Mouse (Mus musculus): ENCODE data around the gene Gper1. TPM values are rescaled to one million over a fixed set of nuclear protein-coding genes. Genes with fewer than 3 reads are reported as not detected.

Gene Gper1
- polyA plus RNA-seq, 1 experiment from 2014 or later, result 7.2 TPM

- ATAC-seq (ENCODE audit: low FRiP score, low read depth), result no peak
- Histone ChIP-seq H3K4me1 (peaks cover 32% of the 10 kb centered on the region), H3K27me3 (replicated peaks) (no peaks in the 10 kb centered on the region), H3K36me3 (peaks cover 6% of the 10 kb centered on the region), H3K9ac (no peak overlapping the region), H3K27ac (no peak overlapping the region), H3K4me3 (no peak overlapping the region), H3K4me2 (replicated peaks) (no peak overlapping the region), H3K9me3 (no peaks in the 10 kb centered on the region)
- WGBS, result 86% methylated on average over 9 of the region's 9 CpGs
Observed at GRCm38 (mm10) chr5:139425198-139425597, 2.2 kb downstream of the Gper1 start.

DNA sequence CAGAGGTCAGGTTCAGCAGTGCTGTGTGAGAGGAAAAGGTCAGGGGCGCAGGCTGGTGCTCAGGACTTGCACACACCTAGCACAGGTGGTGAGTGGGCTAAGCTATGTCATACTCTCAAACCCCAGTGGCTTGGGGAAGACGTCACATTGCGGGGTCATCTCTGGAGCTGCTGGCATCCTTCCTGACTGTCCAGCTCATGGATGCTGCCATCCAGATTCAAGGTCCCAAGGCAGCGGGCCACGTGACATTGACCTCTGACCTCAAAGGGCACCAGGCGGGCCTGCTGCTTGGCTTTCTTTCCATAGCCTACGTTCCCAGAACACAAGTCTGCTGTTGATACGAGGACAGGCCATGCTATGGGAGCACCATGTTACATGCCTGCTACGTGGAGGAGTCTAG is 4.0 kb downstream of the Gper1 start:
- H3K4me1 ChIP-seq, result peaks cover 46% of the 10 kb centered on the region
- WGBS, result 81% methylated on average over 9 of the region's 9 CpGs

DNA sequence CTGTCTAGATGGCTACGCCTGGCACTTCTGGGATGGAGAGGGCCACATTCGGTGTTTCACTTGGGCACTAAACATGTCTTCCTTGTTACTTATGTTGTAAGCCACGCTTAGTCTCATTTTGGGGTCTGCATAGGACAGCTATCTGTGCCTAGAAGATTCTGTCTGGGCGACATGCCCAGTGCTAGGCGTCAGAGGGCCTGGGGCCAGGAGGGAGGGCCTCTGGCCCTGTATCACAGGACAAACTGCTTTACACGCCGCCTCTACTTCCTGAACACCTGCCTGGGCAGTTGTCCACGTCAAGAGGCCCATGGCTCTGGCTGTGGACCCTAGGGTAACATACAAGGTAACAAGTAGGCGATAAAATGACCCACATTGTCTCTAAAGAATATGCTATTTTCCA is 5.0 kb downstream of the Gper1 start:
- ATAC-seq (ENCODE audit: low FRiP score, low read depth), result no peak
- peaks cover 48% of the 10 kb centered on the region for H3K4me1 ChIP-seq
- WGBS, result 87% methylated on average over 9 of the region's 9 CpGs

More for the DNA sequence above, 4.0 kb downstream of the Gper1 start:
- Histone ChIP-seq H3K9me3 (no peaks in the 10 kb centered on the region), H3K9ac (no peak overlapping the region), H3K4me2 (replicated peaks) (no peak overlapping the region), H3K27ac (no peak overlapping the region), H3K36me3 (peaks cover 6% of the 10 kb centered on the region), H3K27me3 (replicated peaks) (no peaks in the 10 kb centered on the region), H3K4me3 (no peak overlapping the region)
- no peak for ATAC-seq (ENCODE audit: low FRiP score, low read depth)

DNA sequence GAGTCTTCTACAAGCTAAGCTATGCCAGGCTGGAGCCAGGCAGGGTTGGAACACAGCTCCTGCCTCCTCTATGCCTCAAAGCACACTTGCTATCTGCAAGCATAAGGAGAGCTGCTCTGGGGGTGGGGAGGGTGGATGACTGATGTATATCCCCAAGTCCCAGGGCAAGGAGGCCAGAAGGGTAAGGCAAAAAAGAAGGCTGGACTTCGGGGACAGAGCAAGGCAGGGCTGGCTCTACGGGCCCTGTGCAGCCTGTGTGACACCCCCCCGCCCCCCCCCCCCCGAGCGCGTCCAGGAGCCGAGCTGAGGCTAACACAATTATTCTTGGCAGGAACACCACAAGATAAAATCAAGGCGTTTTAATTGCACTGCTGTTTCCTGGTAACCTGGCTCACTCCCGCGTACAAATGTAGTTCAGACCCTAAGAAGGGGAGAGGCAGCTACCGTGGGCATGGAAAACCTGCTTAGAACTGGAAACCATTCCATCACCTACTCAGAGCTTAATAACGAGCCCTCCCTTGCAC is 6.9 kb downstream of the Gper1 start:
- Histone ChIP-seq H3K4me2 (replicated peaks) (no peak overlapping the region), H3K9ac (0 out of 2 replicates have a peak overlapping the region, but pooled peaks have one; percentile 3), H3K9me3 (no peaks in the 10 kb centered on the region), H3K4me1 (peaks cover 56% of the 10 kb centered on the region), H3K27ac (peak overlapping the region; percentile 7; the same call in 1 of the 2 replicates), H3K4me3 (no peak overlapping the region), H3K27me3 (replicated peaks) (no peaks in the 10 kb centered on the region), H3K36me3 (peaks cover 6% of the 10 kb centered on the region)
- 47% methylated on average over 12 of the region's 12 CpGs for WGBS
- no peak for ATAC-seq (ENCODE audit: low FRiP score, low read depth)

More for the DNA sequence above, 5.0 kb downstream of the Gper1 start:
- no peak overlapping the region for H3K9ac ChIP-seq
- H3K4me2 ChIP-seq (replicated peaks), result no peak overlapping the region
- no peaks in the 10 kb centered on the region for H3K9me3 ChIP-seq
- no peaks in the 10 kb centered on the region for H3K27me3 ChIP-seq (replicated peaks)
- peaks cover 6% of the 10 kb centered on the region for H3K36me3 ChIP-seq
- H3K27ac ChIP-seq, result no peak overlapping the region
- no peak overlapping the region for H3K4me3 ChIP-seq

GRCm38 (mm10) chr5:139432333-139432732 is 9.4 kb downstream of the Gper1 start:
- H3K27me3 ChIP-seq (replicated peaks), result no peaks in the 10 kb centered on the region
- H3K36me3 ChIP-seq, result no peaks in the 10 kb centered on the region
- H3K4me2 ChIP-seq (replicated peaks), result no peak overlapping the region
- no peaks in the 10 kb centered on the region for H3K9me3 ChIP-seq
- H3K4me1 ChIP-seq, result peaks cover 69% of the 10 kb centered on the region
- H3K27ac ChIP-seq, result no peak overlapping the region
- WGBS, result 58% methylated on average over 6 of the region's 6 CpGs
- no peak for ATAC-seq (ENCODE audit: low FRiP score, low read depth)
- no peak overlapping the region for H3K4me3 ChIP-seq
- no peak overlapping the region for H3K9ac ChIP-seq

DNA sequence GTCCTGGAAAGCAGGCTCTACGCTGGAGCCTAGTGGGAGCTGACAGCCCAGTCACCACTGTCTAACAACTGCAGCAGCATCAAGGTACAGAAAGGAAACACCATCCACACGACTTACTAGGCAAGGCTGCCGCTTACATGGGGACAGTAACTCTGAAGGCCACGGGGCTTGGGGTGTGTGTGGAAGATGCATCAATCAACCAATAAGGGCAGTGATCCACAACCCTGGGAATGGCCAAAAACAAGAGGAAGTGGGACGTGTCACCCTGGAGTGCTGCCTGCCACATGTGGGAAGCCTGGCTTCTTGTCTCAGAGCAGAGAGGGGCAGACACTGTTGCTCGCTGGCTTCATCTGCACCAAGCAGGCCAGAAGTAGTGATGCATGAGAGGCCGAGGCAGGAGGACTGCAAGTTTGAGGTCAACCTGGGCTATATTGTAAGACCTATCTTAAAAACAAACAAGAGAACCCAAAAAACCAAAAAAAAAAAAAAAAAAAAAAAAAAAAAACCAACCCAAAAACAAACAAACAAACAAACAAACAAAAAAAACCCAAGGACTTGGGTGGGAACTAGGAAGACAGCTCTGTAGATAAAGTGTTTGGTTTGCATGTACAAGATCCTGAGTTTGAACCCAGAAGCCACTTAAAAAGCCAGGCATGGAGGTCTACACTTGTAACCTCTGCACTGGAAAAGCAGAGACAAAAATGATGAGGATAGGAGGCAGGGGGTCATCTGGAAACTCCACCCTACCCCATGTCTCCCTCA is 10.0 kb downstream of the Gper1 start:
- Histone ChIP-seq H3K27ac (no peak overlapping the region), H3K4me3 (no peak overlapping the region), H3K4me1 (peaks cover 69% of the 10 kb centered on the region), H3K27me3 (replicated peaks) (no peaks in the 10 kb centered on the region), H3K36me3 (no peaks in the 10 kb centered on the region), H3K4me2 (replicated peaks) (no peak overlapping the region), H3K9ac (no peak overlapping the region), H3K9me3 (no peaks in the 10 kb centered on the region)
- WGBS, result 61% methylated on average over 7 of the region's 7 CpGs
- no peak for ATAC-seq (ENCODE audit: low FRiP score, low read depth)

DNA sequence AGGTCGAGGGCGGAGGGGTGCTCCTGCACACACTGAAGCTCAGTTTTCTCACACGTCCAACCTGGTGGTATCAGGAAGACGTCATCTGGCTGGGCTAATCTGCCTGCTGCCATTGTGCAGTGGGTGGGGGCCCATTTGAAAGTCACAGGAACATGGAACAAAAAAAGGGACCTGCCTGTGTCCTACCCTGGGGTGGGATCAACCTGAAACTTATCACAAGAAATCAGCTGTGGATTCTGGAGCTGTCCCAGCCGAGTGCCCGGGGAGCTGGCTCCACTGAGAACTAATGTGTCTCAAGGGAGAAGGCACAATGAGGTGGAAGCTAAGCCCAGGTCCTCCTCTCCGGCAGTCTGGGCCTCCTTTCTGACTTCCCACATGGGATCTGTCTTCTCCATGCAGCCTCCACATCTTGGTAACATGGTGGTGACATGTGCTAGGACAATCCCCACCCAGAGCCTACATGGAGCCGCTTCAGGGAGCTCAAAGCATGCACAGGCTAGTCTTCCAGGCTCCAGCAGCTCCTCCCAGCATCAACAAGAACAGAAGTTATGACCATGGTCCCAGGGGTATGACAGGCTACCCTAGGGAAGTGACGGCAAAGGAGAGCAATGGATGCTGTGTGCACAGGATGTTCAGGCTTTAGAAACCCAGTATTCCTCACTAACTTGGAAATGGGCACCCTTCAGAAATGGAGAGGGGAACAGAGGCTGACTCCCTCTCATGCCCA is 11.1 kb downstream of the Gper1 start:
- 78% methylated on average over 9 of the region's 9 CpGs for WGBS
- no peaks in the 10 kb centered on the region for H3K9me3 ChIP-seq
- H3K4me2 ChIP-seq (replicated peaks), result no peak overlapping the region
- no peak for ATAC-seq (ENCODE audit: low FRiP score, low read depth)
- H3K27ac ChIP-seq, result no peak overlapping the region
- no peaks in the 10 kb centered on the region for H3K36me3 ChIP-seq
- H3K9ac ChIP-seq, result no peak overlapping the region
- peaks cover 64% of the 10 kb centered on the region for H3K4me1 ChIP-seq
- H3K4me3 ChIP-seq, result no peak overlapping the region
- no peaks in the 10 kb centered on the region for H3K27me3 ChIP-seq (replicated peaks)

GRCm38 (mm10) chr5:139434940-139435339 is 12.0 kb downstream of the Gper1 start:
- no peaks in the 10 kb centered on the region for H3K27me3 ChIP-seq (replicated peaks)
- H3K4me1 ChIP-seq, result peaks cover 54% of the 10 kb centered on the region
- H3K9ac ChIP-seq, result no peak overlapping the region
- H3K27ac ChIP-seq, result no peak overlapping the region
- no peaks in the 10 kb centered on the region for H3K9me3 ChIP-seq
- peak; percentile 63 for ATAC-seq (ENCODE audit: low FRiP score, low read depth)
- 24% methylated on average over 8 of the region's 8 CpGs for WGBS
- H3K36me3 ChIP-seq, result no peaks in the 10 kb centered on the region
- no peak overlapping the region for H3K4me3 ChIP-seq
- H3K4me2 ChIP-seq (replicated peaks), result no peak overlapping the region; the same call in 1 of the 2 replicates

DNA sequence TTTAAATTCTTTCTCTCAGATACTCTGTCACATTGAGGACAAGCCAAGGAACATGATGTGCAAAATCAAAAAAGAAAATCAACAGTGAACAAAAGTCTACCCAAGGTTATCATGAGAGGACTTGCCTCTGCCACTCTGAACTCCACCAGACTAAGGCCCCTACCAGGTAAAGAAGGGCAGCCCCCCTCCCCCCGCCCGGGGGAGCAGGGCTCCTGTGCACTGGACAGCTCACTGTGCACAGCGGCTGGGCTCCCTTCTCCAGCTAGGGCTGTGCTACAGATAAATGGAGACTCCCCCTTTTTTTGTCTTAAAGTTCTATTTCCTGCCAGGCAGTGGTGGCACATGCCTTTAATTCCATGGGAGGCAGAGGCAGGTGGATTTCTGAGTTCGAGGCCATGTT is 14.8 kb downstream of the Gper1 start:
- 92% methylated on average over 4 of the region's 4 CpGs for WGBS
- peaks cover 33% of the 10 kb centered on the region for H3K4me1 ChIP-seq
- H3K4me2 ChIP-seq (replicated peaks), result no peak overlapping the region
- H3K9ac ChIP-seq, result no peak overlapping the region
- H3K27me3 ChIP-seq (replicated peaks), result no peaks in the 10 kb centered on the region
- H3K4me3 ChIP-seq, result no peak overlapping the region
- H3K27ac ChIP-seq, result no peak overlapping the region
- no peaks in the 10 kb centered on the region for H3K9me3 ChIP-seq
- no peaks in the 10 kb centered on the region for H3K36me3 ChIP-seq
- ATAC-seq (ENCODE audit: low FRiP score, low read depth), result no peak

DNA sequence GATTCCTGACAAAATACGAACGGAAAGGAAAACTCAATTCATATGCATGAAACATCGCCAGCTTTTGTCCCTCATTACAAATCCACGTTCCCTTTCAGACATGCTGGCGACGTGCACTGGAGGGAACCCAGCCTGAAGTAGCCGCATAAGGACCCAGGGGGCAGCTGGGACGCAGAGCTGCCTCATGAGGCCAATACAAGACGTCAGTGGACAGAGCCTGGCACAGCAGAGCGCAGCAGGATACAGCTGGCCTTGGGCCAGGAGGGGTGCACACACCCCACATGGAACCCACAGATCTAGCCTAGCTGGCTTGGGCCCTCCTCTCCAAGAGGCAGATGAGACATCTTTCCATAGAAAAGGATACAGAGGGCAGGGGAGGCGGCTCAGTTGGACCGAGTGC is 15.5 kb downstream of the Gper1 start:
- Histone ChIP-seq H3K27me3 (replicated peaks) (no peaks in the 10 kb centered on the region), H3K27ac (no peak overlapping the region), H3K4me1 (peaks cover 35% of the 10 kb centered on the region), H3K36me3 (no peaks in the 10 kb centered on the region), H3K9me3 (no peaks in the 10 kb centered on the region), H3K4me2 (replicated peaks) (no peak overlapping the region), H3K9ac (no peak overlapping the region), H3K4me3 (no peak overlapping the region)
- WGBS, result 71% methylated on average over 12 of the region's 12 CpGs
- ATAC-seq (ENCODE audit: low FRiP score, low read depth), result no peak

DNA sequence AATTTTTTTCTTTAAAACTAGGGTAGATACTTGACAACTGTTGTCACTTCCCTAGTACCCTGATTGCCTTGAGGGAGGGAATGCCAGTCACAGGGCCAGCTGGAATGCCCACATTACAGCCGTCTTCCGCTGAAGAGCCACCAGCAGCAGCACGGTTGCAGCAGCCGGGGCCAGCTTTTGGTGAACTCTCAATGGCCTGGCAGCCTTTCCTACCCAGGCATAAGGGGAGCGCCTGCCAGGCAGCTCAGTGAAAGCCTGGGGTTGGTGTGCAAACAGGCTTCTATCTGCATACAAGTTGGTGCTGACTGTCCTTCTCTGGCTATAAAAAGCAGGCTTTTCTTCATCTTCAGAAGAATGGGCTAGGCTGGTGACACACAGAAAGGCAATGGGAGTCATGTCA is 17.5 kb downstream of the Gper1 start:
- Histone ChIP-seq H3K9ac (no peak overlapping the region), H3K27ac (no peak overlapping the region), H3K4me3 (no peak overlapping the region), H3K4me2 (replicated peaks) (no peak overlapping the region), H3K36me3 (no peaks in the 10 kb centered on the region), H3K27me3 (replicated peaks) (no peaks in the 10 kb centered on the region), H3K4me1 (peaks cover 15% of the 10 kb centered on the region), H3K9me3 (no peaks in the 10 kb centered on the region)
- 85% methylated on average over 5 of the region's 5 CpGs for WGBS
- no peak for ATAC-seq (ENCODE audit: low FRiP score, low read depth)

DNA sequence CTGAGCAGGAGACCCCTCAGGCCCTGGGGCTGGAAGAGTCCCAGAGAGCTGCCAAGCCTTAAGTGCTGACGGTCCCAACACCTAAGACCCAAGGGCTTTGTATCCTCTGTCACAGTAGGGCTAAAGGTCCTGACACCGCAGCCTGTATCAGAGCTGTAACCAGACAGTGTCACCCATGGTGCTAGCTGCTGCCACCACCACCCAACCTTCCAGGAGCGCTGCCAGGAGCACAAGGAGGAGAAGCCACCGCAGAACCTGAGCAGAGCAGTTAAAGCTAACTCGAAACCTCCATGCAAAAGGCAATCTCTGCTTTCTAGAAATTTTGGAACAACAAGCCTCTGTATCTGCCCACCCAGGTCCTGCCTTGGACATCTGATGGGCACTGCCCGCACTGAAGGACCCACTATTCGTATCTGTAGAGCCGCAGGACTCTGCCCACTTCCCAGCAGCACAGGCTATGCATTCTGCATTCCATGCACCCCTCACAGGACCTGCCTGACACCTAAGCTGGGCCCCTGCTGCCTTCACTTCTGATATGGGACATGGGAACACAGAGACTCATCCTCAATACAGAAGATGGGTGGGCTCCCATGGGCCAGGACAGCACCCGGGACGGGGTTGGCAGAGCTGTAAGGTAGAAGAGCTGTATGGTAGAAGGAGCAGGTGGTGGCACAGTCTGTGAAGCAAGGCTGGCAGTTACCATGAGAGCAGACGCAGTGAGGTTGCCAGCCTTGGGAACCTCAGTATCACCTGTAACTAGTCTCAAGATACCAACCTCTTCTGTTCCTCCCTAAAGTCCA is 18.2 kb downstream of the Gper1 start:
- no peak overlapping the region for H3K27ac ChIP-seq

More for the DNA sequence above, 18.2 kb downstream of the Gper1 start:
- ATAC-seq (ENCODE audit: low FRiP score, low read depth), result no peak
- no peaks in the 10 kb centered on the region for H3K27me3 ChIP-seq (replicated peaks)
- 94% methylated on average over 11 of the region's 11 CpGs for WGBS
- no peaks in the 10 kb centered on the region for H3K9me3 ChIP-seq
- peaks cover 12% of the 10 kb centered on the region for H3K4me1 ChIP-seq
- no peaks in the 10 kb centered on the region for H3K36me3 ChIP-seq
- H3K4me3 ChIP-seq, result no peak overlapping the region
- no peak overlapping the region for H3K4me2 ChIP-seq (replicated peaks)
- H3K9ac ChIP-seq, result no peak overlapping the region
